Mouse (Mus musculus): ENCODE data around the gene Slc9b2. TPM values are rescaled to one million over a fixed set of nuclear protein-coding genes. Genes with fewer than 3 reads are reported as not detected.

Gene Slc9b2
- 0.24 and 0.80 TPM in 2 replicates for polyA plus RNA-seq (2015; fragmentation: Nextera tagmentation; extraction: Ambion mirVana)

DNA sequence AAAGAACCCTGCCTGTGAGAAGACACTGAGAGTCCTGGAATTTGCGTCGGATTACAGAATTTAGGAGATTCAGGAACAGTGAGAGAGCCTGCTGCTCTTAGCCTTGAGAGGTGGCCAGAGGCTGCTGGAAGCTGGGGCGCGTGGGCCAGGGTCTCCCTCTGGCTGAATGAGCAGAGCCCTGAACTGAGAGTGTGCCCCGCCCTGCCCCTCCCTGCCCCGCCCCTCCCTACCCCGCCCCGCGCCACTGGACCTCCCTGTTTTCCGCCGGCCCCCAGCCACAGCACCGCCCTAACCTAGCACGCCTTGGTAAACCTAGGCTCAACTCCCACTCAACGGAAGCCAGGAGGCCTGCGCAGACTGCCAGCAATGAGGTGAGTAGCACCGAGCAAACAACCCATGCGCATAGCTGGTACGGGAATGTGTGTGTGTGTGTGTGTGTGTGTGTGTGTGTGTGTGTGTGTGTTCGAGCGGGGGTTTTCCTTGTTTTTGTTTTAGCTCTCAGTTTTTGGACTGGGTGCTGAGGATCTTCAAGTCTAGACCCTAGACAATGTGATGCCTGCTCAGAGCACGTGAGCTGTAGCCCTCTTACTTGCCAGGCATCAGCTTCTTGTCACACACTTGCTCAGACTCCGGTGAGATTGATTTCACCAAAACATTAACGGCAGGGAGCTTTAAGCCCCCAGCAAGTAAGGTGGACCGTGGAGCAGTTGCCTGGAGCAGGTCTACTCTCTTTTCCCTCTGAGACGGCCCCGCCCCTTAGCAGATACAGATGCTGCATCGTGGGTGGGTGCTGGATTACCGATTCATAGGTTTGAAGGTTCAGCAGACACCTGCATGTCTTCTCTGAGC, at the start of gene Slc9b2:
Gene Slc9b2, plus strand, starts transcription at position 290 of the 849 bp plus-strand sequence.
- 7% methylated on average over 28 of the region's 28 CpGs for WGBS
- Histone ChIP-seq H3K4me3 (peak within 1 kb of the TSS; percentile 47), H3K9ac (peak within 1 kb of the TSS; percentile 33), H3K27ac (no peak within 1 kb of the TSS), H3K9me3 (replicated peaks) (no peaks in the 10 kb centered on the region), H3K27me3 (no peaks in the 10 kb centered on the region; the same call in 1 of the 2 replicates), H3K4me1 (replicated peaks) (peaks cover 9% of the 10 kb centered on the region), H3K4me2 (peak within 1 kb of the TSS; percentile 84), H3K36me3 (no peaks in the 10 kb centered on the region)
- ATAC-seq (replicated peaks; ENCODE audit: insufficient number of reproducible peaks, insufficient read depth, low FRiP score, low read depth), result peak; percentile 78

DNA sequence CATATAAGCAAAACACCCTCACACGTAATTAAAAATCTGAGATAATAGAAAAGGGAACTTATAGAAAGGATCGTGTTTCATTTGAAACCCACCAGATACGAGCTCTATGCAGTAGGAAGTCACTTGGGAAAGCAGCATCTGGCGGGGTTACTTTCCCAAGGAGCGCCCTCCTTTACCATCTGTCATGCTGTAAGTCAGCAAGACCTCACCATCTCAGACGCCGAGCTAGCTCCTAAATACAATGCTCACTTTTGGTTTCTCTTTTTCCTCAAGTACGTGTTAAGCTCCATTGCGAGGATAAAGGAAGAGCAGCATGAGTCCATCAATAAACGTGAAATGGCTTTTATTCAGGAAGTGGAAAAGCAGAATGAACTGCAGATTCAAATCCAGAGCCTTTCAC, 48.6 kb upstream of the Slc9b2 start:
- WGBS, result 91% methylated on average over 10 of the region's 10 CpGs
- no peaks in the 10 kb centered on the region for H3K4me1 ChIP-seq (replicated peaks)
- no peak overlapping the region for H3K4me2 ChIP-seq
- peaks cover 85% of the 10 kb centered on the region for H3K36me3 ChIP-seq
- H3K27ac ChIP-seq, result no peak overlapping the region
- ATAC-seq (replicated peaks; ENCODE audit: insufficient number of reproducible peaks, insufficient read depth, low FRiP score, low read depth), result no peak
- H3K27me3 ChIP-seq, result no peaks in the 10 kb centered on the region
- no peak overlapping the region for H3K4me3 ChIP-seq
- no peaks in the 10 kb centered on the region for H3K9me3 ChIP-seq (replicated peaks)
- H3K9ac ChIP-seq, result no peak overlapping the region

- no peak for ATAC-seq (replicated peaks; ENCODE audit: insufficient number of reproducible peaks, insufficient read depth, low FRiP score, low read depth)
- Histone ChIP-seq H3K36me3 (peaks cover 90% of the 10 kb centered on the region), H3K9ac (no peak overlapping the region), H3K4me1 (replicated peaks) (no peaks in the 10 kb centered on the region), H3K4me2 (no peak overlapping the region), H3K27ac (no peak overlapping the region), H3K27me3 (no peaks in the 10 kb centered on the region), H3K4me3 (no peak overlapping the region), H3K9me3 (replicated peaks) (no peaks in the 10 kb centered on the region)
- WGBS, result 93% methylated on average over 7 of the region's 7 CpGs
Observed at GRCm38 (mm10) chr3:135260233-135260632, 47.3 kb upstream of the Slc9b2 start.

- no peak overlapping the region for H3K4me3 ChIP-seq
- WGBS, result 89% methylated on average over 5 of the region's 5 CpGs
- no peaks in the 10 kb centered on the region for H3K4me1 ChIP-seq (replicated peaks)
- H3K27me3 ChIP-seq, result no peaks in the 10 kb centered on the region
- no peak overlapping the region for H3K27ac ChIP-seq
- H3K9ac ChIP-seq, result no peak overlapping the region
- no peak overlapping the region for H3K4me2 ChIP-seq
- no peak for ATAC-seq (replicated peaks; ENCODE audit: insufficient number of reproducible peaks, insufficient read depth, low FRiP score, low read depth)
- no peaks in the 10 kb centered on the region for H3K9me3 ChIP-seq (replicated peaks)
- peaks cover 69% of the 10 kb centered on the region for H3K36me3 ChIP-seq
Observed at GRCm38 (mm10) chr3:135268616-135269015, 38.9 kb upstream of the Slc9b2 start.

DNA sequence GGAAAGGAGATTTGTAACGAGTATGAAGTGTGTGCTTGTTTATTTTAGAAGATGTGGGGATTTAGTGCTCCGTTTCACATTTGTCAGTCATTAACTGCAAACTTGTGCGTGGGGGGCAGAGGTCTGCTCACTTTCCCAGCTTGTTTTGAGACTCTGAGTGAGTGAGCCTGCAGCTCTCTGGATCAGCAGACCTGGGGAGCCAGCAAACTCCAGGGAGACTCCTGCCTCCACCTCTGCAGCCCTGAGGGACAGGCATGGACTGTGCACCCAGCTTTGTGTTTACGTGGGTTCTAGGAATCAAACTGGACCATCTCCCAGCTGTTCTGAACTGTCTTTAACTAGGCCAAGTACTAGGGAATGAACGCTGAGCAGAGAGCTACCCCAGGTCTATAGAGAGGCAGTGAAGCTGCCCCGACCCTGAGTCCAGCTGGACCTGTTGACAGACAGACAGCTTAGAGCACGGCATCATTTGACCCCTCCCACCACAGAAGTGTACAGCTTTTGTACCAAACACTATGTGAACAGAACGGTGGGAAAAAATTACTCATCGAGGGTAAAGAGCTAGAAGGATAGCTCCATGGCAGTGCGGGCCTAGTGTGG, 38.0 kb upstream of the Slc9b2 start:
- Histone ChIP-seq H3K9me3 (replicated peaks) (no peaks in the 10 kb centered on the region), H3K27ac (no peak overlapping the region), H3K4me3 (no peak overlapping the region), H3K4me1 (replicated peaks) (no peaks in the 10 kb centered on the region), H3K9ac (no peak overlapping the region), H3K4me2 (no peak overlapping the region), H3K27me3 (no peaks in the 10 kb centered on the region), H3K36me3 (peaks cover 62% of the 10 kb centered on the region)
- no peak for ATAC-seq (replicated peaks; ENCODE audit: insufficient number of reproducible peaks, insufficient read depth, low FRiP score, low read depth)
- WGBS, result 81% methylated on average over 10 of the region's 10 CpGs

DNA sequence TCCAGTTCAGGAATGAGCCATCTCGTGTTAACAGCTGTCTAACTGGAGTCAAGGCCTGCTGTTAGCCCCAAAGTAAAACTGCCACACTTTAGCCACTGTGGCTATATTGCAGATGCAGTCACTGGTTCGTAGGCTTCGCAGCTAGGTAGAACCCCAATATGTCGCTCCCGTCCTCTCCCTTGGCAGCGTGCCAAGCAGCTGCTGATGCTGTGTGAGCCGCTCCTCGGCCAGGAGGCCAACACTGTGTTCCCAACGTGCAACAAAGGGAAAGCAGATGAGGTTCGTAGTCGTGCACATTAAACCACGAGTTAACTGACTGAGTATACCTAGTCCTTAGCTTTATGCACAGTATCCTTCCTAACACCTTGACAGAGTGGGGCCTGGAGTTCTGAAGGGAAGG, 34.9 kb upstream of the Slc9b2 start:
- no peak overlapping the region for H3K4me3 ChIP-seq
- WGBS, result 74% methylated on average over 12 of the region's 12 CpGs
- no peak overlapping the region for H3K4me2 ChIP-seq
- H3K27me3 ChIP-seq, result no peaks in the 10 kb centered on the region
- H3K36me3 ChIP-seq, result peaks cover 35% of the 10 kb centered on the region
- H3K27ac ChIP-seq, result no peak overlapping the region
- ATAC-seq (replicated peaks; ENCODE audit: insufficient number of reproducible peaks, insufficient read depth, low FRiP score, low read depth), result no peak
- no peaks in the 10 kb centered on the region for H3K4me1 ChIP-seq (replicated peaks)
- H3K9me3 ChIP-seq (replicated peaks), result no peaks in the 10 kb centered on the region
- no peak overlapping the region for H3K9ac ChIP-seq

- H3K4me2 ChIP-seq, result no peak overlapping the region
- H3K27ac ChIP-seq, result no peak overlapping the region
- H3K9me3 ChIP-seq (replicated peaks), result no peaks in the 10 kb centered on the region
- no peaks in the 10 kb centered on the region for H3K4me1 ChIP-seq (replicated peaks)
- H3K36me3 ChIP-seq, result peaks cover 32% of the 10 kb centered on the region
- H3K27me3 ChIP-seq, result no peaks in the 10 kb centered on the region
- 90% methylated on average over 13 of the region's 13 CpGs for WGBS
- no peak for ATAC-seq (replicated peaks; ENCODE audit: insufficient number of reproducible peaks, insufficient read depth, low FRiP score, low read depth)
- H3K4me3 ChIP-seq, result no peak overlapping the region
- no peak overlapping the region for H3K9ac ChIP-seq
Observed at GRCm38 (mm10) chr3:135273047-135273446, 34.5 kb upstream of the Slc9b2 start.

DNA sequence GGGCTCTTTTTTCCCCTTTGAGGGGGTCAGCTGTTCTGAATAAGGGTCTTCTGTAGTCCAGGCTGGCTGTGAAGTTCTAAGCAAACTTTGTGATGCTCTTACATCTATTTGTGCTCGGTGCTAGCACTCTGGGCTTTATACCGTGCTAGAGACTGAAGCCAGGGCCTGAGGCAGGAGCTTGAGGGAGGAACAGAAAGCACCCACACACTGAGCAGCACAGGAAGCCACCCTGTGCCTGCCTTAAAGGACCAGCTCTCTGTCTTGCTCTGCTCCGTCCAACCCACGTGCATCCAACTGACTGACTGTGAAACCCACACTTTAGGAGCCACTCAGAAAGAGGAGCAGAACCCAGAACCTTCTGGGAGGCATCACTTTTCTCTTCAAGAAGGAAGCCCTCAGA, 27.3 kb upstream of the Slc9b2 start:
- Histone ChIP-seq H3K4me3 (no peak overlapping the region), H3K4me1 (replicated peaks) (peaks cover 3% of the 10 kb centered on the region; the same call in 1 of the 2 replicates), H3K9ac (no peak overlapping the region), H3K9me3 (replicated peaks) (no peaks in the 10 kb centered on the region), H3K36me3 (no peaks in the 10 kb centered on the region), H3K4me2 (no peak overlapping the region), H3K27ac (no peak overlapping the region), H3K27me3 (no peaks in the 10 kb centered on the region)
- ATAC-seq (replicated peaks; ENCODE audit: insufficient number of reproducible peaks, insufficient read depth, low FRiP score, low read depth), result no peak
- WGBS, result 67% methylated on average over 4 of the region's 4 CpGs

DNA sequence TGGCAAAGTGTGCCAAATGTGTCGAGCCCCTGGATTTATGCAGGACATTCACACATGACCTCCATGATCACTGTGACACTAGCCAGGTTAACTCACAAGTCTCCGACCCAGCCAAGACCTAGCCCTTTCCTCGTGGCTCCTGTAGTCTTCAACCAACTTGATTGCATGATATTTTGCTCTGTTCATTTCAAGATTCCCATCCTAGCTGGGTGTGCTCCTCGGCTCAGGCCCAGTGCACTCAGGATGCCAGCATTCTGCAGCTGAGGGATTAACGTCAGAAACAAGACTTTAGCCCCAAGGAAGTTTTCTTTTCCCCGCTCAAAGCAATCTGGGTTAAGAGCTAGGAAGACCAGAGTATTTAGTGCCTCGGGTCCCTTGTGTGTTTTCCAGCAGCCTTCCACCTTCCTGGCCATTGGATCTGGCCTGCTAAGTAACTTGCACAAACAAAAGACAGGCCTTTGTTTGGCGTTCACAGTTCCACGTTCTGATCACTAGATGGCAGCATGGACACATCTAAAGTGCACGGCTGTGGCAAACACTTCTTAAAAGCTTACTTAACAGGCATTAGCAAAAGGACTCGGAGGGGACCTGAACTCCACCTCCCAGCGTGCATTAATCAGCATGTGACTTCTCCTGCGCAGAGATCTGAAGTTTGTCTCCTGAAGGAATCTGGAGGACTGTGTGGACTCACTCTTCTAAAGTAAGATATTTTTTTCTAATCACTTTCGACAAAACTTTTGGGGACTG, 26.7 kb upstream of the Slc9b2 start, which contains the start of gene Bdh2:
Gene Bdh2, plus strand, starts transcription at position 553 of the 747 bp plus-strand sequence.
- Histone ChIP-seq H3K36me3 (no peaks in the 10 kb centered on the region), H3K27ac (no peak within 1 kb of the TSS), H3K4me3 (peak within 1 kb of the TSS; percentile 6; the same call in 1 of the 2 replicates), H3K9ac (peak within 1 kb of the TSS; percentile 3; the same call in 1 of the 2 replicates), H3K4me1 (replicated peaks) (peaks cover 3% of the 10 kb centered on the region; the same call in 1 of the 2 replicates), H3K9me3 (replicated peaks) (no peaks in the 10 kb centered on the region), H3K27me3 (no peaks in the 10 kb centered on the region), H3K4me2 (peak within 1 kb of the TSS; percentile 48)
- 26% methylated on average over 14 of the region's 14 CpGs for WGBS
- 0 out of 2 replicates have a peak, but pooled peaks have one; percentile 28 for ATAC-seq (replicated peaks; ENCODE audit: insufficient number of reproducible peaks, insufficient read depth, low FRiP score, low read depth)

GRCm38 (mm10) chr3:135281701-135282100, 25.8 kb upstream of the Slc9b2 start:
- Histone ChIP-seq H3K4me2 (no peak overlapping the region), H3K36me3 (no peaks in the 10 kb centered on the region), H3K27ac (no peak overlapping the region), H3K27me3 (no peaks in the 10 kb centered on the region), H3K4me3 (no peak overlapping the region), H3K9ac (no peak overlapping the region), H3K4me1 (replicated peaks) (peaks cover 3% of the 10 kb centered on the region; the same call in 1 of the 2 replicates), H3K9me3 (replicated peaks) (no peaks in the 10 kb centered on the region)
- no peak for ATAC-seq (replicated peaks; ENCODE audit: insufficient number of reproducible peaks, insufficient read depth, low FRiP score, low read depth)
- WGBS, result 81% methylated on average over 8 of the region's 8 CpGs

GRCm38 (mm10) chr3:135285256-135285655, 22.2 kb upstream of the Slc9b2 start:
- H3K9me3 ChIP-seq (replicated peaks), result no peaks in the 10 kb centered on the region
- H3K4me1 ChIP-seq (replicated peaks), result peaks cover 3% of the 10 kb centered on the region; the same call in 1 of the 2 replicates
- no peaks in the 10 kb centered on the region for H3K27me3 ChIP-seq
- WGBS, result 87% methylated on average over 11 of the region's 11 CpGs
- H3K4me2 ChIP-seq, result no peak overlapping the region
- H3K4me3 ChIP-seq, result no peak overlapping the region
- no peak overlapping the region for H3K27ac ChIP-seq
- H3K36me3 ChIP-seq, result no peaks in the 10 kb centered on the region
- ATAC-seq (replicated peaks; ENCODE audit: insufficient number of reproducible peaks, insufficient read depth, low FRiP score, low read depth), result no peak
- H3K9ac ChIP-seq, result no peak overlapping the region
